Mouse (Mus musculus): Measurements from ENCODE around the gene Fbxo11. TPM values are rescaled to one million over a fixed set of nuclear protein-coding genes. Genes with fewer than 3 reads are reported as not detected.

The Fbxo11 gene
- total and polyA plus RNA-seq, 2 experiments from 2014 or later = 27.7 to 48.5 TPM

GRCm38 (mm10) chr17:88095517-88096198, 30.6 kb upstream of the Fbxo11 start:
- H3K4me1 ChIP-seq (ENCODE audit: insufficient read depth, low read length) = no peaks in the 10 kb centered on the region
- no peak overlapping the region for H3K4me3 ChIP-seq (ENCODE audit: low read depth, low read length)
- no peaks in the 10 kb centered on the region for H3K9me3 ChIP-seq (ENCODE audit: low read length)
- DNase-seq (ENCODE audit: low spot score) (peak; percentile 46), ATAC-seq (ENCODE audit: low FRiP score) (no peak)
- no peak overlapping the region for H3K27ac ChIP-seq (ENCODE audit: low read depth, low read length)
- no peak for TF ChIP-seq CTCF (IDR thresholded peaks at IDR 0.05)
- H3K36me3 ChIP-seq (ENCODE audit: insufficient read depth, low read length) = no peaks in the 10 kb centered on the region
- no peak overlapping the region for H3K4me2 ChIP-seq (ENCODE audit: low read depth, low read length, poor library complexity, severe bottlenecking)
- no peak overlapping the region for H3K9ac ChIP-seq (replicated peaks; ENCODE audit: low read length, poor library complexity, severe bottlenecking)
- H3K27me3 ChIP-seq (ENCODE audit: insufficient read depth, low read length) = no peaks in the 10 kb centered on the region
- 46% methylated on average over 10 of the region's 10 CpGs for WGBS

GRCm38 (mm10) chr17:88094327-88094726, 29.2 kb upstream of the Fbxo11 start:
- DNase-seq (ENCODE audit: low spot score) (peak; percentile 34), ATAC-seq (ENCODE audit: low FRiP score) (no peak)
- Histone ChIP-seq H3K36me3 (ENCODE audit: insufficient read depth, low read length) (no peaks in the 10 kb centered on the region), H3K27ac (ENCODE audit: low read depth, low read length) (no peak overlapping the region), H3K9me3 (ENCODE audit: low read length) (no peaks in the 10 kb centered on the region), H3K4me3 (ENCODE audit: low read depth, low read length) (no peak overlapping the region), H3K4me1 (ENCODE audit: insufficient read depth, low read length) (no peaks in the 10 kb centered on the region), H3K27me3 (ENCODE audit: insufficient read depth, low read length) (no peaks in the 10 kb centered on the region), H3K9ac (replicated peaks; ENCODE audit: low read length, poor library complexity, severe bottlenecking) (0 out of 2 replicates have a peak overlapping the region, but pooled peaks have one; percentile 13), H3K4me2 (ENCODE audit: low read depth, low read length, poor library complexity, severe bottlenecking) (peak overlapping the region; percentile 20; the same call in 1 of the 2 replicates)
- 49% methylated on average over 12 of the region's 12 CpGs for WGBS
- no peak for TF ChIP-seq CTCF (IDR thresholded peaks at IDR 0.05)

GRCm38 (mm10) chr17:88093798-88094197, 28.7 kb upstream of the Fbxo11 start:
- no peak for ATAC-seq (ENCODE audit: low FRiP score)
- no peaks in the 10 kb centered on the region for H3K4me1 ChIP-seq (ENCODE audit: insufficient read depth, low read length)
- DNase-seq (ENCODE audit: low spot score) = no peak
- no peak for TF ChIP-seq CTCF (IDR thresholded peaks at IDR 0.05)
- 70% methylated on average over 10 of the region's 10 CpGs for WGBS
- H3K27me3 ChIP-seq (ENCODE audit: insufficient read depth, low read length) = no peaks in the 10 kb centered on the region
- no peak overlapping the region for H3K27ac ChIP-seq (ENCODE audit: low read depth, low read length)
- H3K9me3 ChIP-seq (ENCODE audit: low read length) = no peaks in the 10 kb centered on the region
- H3K4me3 ChIP-seq (ENCODE audit: low read depth, low read length) = no peak overlapping the region
- H3K4me2 ChIP-seq (ENCODE audit: low read depth, low read length, poor library complexity, severe bottlenecking) = no peak overlapping the region
- no peaks in the 10 kb centered on the region for H3K36me3 ChIP-seq (ENCODE audit: insufficient read depth, low read length)
- no peak overlapping the region for H3K9ac ChIP-seq (replicated peaks; ENCODE audit: low read length, poor library complexity, severe bottlenecking)

GRCm38 (mm10) chr17:88085976-88086375, 20.9 kb upstream of the Fbxo11 start:
- 92% methylated on average over 11 of the region's 11 CpGs for WGBS
- Histone ChIP-seq H3K4me3 (ENCODE audit: low read depth, low read length) (no peak overlapping the region), H3K9ac (replicated peaks; ENCODE audit: low read length, poor library complexity, severe bottlenecking) (no peak overlapping the region), H3K27me3 (ENCODE audit: insufficient read depth, low read length) (no peaks in the 10 kb centered on the region), H3K27ac (ENCODE audit: low read depth, low read length) (no peak overlapping the region), H3K4me2 (ENCODE audit: low read depth, low read length, poor library complexity, severe bottlenecking) (no peak overlapping the region), H3K9me3 (ENCODE audit: low read length) (no peaks in the 10 kb centered on the region), H3K36me3 (ENCODE audit: insufficient read depth, low read length) (no peaks in the 10 kb centered on the region), H3K4me1 (ENCODE audit: insufficient read depth, low read length) (no peaks in the 10 kb centered on the region)
- DNase-seq (ENCODE audit: low spot score) (no peak), ATAC-seq (ENCODE audit: low FRiP score) (no peak)
- no peak for TF ChIP-seq CTCF (IDR thresholded peaks at IDR 0.05)

GRCm38 (mm10) chr17:88081446-88081845, 16.4 kb upstream of the Fbxo11 start:
- DNase-seq (ENCODE audit: low spot score) (no peak), ATAC-seq (ENCODE audit: low FRiP score) (no peak)
- WGBS = 86% methylated on average over 6 of the region's 6 CpGs
- no peaks in the 10 kb centered on the region for H3K9me3 ChIP-seq (ENCODE audit: low read length)
- TF ChIP-seq CTCF (IDR thresholded peaks at IDR 0.05) = no peak
- no peaks in the 10 kb centered on the region for H3K4me1 ChIP-seq (ENCODE audit: insufficient read depth, low read length)
- no peaks in the 10 kb centered on the region for H3K27me3 ChIP-seq (ENCODE audit: insufficient read depth, low read length)
- H3K4me2 ChIP-seq (ENCODE audit: low read depth, low read length, poor library complexity, severe bottlenecking) = no peak overlapping the region
- H3K9ac ChIP-seq (replicated peaks; ENCODE audit: low read length, poor library complexity, severe bottlenecking) = no peak overlapping the region
- H3K36me3 ChIP-seq (ENCODE audit: insufficient read depth, low read length) = no peaks in the 10 kb centered on the region
- H3K4me3 ChIP-seq (ENCODE audit: low read depth, low read length) = no peak overlapping the region
- H3K27ac ChIP-seq (ENCODE audit: low read depth, low read length) = no peak overlapping the region

- Histone ChIP-seq H3K4me2 (ENCODE audit: low read depth, low read length, poor library complexity, severe bottlenecking) (no peak overlapping the region), H3K27me3 (ENCODE audit: insufficient read depth, low read length) (no peaks in the 10 kb centered on the region), H3K9ac (replicated peaks; ENCODE audit: low read length, poor library complexity, severe bottlenecking) (no peak overlapping the region), H3K4me3 (ENCODE audit: low read depth, low read length) (no peak overlapping the region), H3K4me1 (ENCODE audit: insufficient read depth, low read length) (no peaks in the 10 kb centered on the region), H3K27ac (ENCODE audit: low read depth, low read length) (no peak overlapping the region), H3K36me3 (ENCODE audit: insufficient read depth, low read length) (no peaks in the 10 kb centered on the region), H3K9me3 (ENCODE audit: low read length) (0 out of 2 replicates have a peak, but pooled peaks cover 2% of the 10 kb centered on the region)
- 88% methylated on average over 8 of the region's 8 CpGs for WGBS
- TF ChIP-seq CTCF (IDR thresholded peaks at IDR 0.05) = no peak
- ATAC-seq (ENCODE audit: low FRiP score) (no peak), DNase-seq (ENCODE audit: low spot score) (no peak)
Observed at GRCm38 (mm10) chr17:88079771-88080170, 14.7 kb upstream of the Fbxo11 start.
